Mouse (Mus musculus) megakaryocyte, adult 5-6 weeks (primary cell): Measurements from ENCODE around the gene 4933415A04Rik. TPM values are rescaled to one million over a fixed set of nuclear protein-coding genes. Genes with fewer than 3 reads are reported as not detected.

Experiments
- ATAC-seq: 2 replicates; pipeline ENCODE4 v1.8.0; 2016; ENCODE audit warnings: mild to moderate bottlenecking, inconsistent platforms; ENCODE audit not compliant: poor library complexity, severe bottlenecking
- total RNA-seq, 2 experiments: library from RNA; stranded (forward) in 1 of 2; stranded (reverse) in 1 of 2; fragments of 153-499, 151-499 nt in 1 of 2; fragments of 221-1000, 200-1000 nt in 1 of 2; gene quantifications; 2 replicates each; pipeline versions ENCODE4 v1.2.3 to v1.2.4; 2015 to 2017

4933415A04Rik gene
- not detected in 2 replicates for total RNA-seq (2015)
- not detected in 2 replicates for total RNA-seq (2017)

DNA sequence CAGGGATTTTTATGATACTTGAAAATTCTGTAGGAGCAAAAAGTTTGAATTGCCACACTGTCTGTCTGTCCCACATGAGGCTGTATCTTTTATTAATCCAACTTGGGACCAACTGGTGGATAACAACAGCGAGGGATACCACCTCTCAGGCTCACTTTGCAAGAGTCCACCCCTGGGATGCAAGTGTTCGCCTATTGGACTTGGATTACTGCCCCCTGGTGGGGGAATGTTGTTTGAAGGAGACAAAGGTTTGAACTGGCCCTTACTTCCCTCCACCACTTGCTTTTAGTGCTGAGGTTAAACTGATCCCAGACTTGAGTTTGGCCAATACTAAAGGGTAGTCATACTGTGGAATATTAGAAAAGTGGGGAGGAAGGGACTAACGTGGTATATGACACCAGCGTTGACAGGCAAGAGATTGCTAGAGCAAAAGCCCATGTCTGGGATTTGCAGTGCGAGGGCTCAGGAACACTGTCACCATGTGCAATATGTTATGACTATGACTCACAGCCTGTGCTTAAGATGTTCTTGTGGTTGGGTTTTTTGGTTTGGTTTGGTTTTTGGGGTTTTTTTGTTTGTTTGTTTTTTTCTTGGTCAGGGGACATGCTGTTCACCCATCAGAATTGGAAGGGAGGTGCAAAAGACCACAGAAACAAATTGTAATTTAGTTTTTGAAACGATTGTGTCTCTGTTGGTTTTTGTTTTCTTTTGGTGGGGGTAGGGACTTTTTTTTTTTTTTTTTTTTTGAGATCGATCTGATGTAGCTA, at the start of gene 4933415A04Rik:
Gene 4933415A04Rik, plus strand, starts transcription at position 717 of the 767 bp plus-strand sequence.
- ATAC-seq = peak; percentile 63

DNA sequence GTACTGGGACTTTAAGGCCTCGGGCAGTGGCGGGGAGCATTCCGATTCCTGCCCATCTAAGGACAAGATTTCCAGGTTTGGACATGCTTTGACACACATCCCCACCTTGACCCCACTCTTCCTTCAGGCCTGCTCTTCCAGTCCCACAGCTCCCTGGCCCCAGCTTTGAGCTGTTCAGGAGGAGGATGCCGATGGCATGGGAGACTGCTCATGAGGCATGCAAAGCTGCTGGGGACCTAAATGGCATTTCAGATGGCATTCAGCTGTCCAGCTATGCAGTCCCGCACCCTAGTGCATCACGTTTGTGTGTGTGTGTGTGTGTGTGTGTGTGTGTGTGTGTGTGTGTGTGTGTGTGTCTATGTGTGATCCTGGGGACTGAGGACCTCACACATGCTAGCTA, 49.8 kb upstream of the 4933415A04Rik start:
- no peak for ATAC-seq

DNA sequence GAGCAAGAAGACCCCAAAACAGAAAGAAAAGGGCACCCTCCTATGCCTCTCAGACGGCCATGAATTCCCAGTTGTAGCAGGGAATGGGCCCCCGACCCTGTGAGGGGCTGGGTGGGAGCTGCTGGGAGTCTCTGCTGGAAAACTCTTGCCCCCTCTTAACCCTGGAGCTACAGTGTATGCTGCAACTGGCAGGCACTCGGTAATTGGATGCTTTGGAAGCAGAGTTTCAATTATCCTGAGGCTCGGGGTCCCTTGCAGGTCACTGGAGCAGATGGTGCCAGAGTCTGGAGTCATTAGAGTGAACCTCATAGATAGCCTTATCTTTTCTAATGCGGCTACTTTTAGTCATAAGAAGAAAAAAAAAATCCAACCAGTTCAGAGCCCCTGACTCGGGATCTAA, 47.0 kb upstream of the 4933415A04Rik start:
- no peak for ATAC-seq

DNA sequence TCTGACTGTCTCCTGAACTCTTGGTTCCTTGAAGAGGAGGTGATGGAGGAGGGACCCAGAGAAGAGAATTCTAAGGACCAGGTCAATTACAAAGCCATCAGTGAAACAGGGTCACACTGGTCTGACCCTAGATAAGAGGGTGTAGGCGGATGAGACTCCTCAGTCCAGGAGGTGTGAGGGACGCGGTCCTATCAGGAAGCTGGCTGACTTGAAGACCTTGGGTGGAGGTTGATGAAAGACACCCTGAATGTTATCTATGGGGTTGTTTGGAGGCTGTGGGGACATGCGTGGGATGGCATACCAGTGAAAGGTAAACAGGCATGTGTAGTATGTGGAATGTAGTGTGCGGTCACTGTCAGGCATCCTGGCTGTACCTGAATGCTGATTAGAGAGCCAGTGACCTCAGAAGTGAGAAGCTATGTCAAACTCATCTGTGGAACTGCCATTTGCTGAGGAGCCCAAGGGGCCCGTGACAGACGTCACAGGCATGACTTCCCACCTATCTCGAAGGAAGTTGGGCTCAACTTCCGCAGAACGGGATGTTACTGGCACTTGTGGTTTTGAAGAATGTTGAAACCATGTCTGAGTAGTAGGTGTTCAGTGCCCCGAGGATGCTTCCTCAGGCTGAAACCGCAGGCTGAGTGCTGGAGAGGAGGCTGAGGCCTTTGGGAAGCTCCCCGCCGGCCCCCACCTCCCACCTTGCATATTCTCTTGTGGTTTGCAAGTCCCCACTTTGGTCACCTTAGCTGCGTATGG, 43.0 kb upstream of the 4933415A04Rik start:
- ATAC-seq = peak; percentile 94

DNA sequence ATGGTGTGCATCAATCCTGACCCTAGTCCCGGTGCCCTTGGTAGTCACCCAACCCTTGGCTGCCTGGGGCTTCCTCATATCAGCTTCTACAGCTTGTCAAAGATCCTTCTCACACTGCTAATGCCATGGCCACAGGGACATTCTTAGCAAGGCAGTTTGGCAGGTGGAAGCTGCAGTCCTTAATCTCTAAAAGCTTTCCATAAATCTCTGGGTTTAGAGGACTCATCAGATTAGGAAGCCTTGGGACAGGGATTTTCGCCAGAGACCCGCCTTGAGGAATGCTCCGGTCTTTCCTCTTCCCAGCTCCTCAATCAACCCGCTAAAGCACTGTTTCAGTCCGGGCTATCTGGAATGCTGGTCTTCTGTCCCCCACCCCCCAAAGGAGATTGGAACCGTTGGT, 42.0 kb upstream of the 4933415A04Rik start:
- no peak for ATAC-seq

DNA sequence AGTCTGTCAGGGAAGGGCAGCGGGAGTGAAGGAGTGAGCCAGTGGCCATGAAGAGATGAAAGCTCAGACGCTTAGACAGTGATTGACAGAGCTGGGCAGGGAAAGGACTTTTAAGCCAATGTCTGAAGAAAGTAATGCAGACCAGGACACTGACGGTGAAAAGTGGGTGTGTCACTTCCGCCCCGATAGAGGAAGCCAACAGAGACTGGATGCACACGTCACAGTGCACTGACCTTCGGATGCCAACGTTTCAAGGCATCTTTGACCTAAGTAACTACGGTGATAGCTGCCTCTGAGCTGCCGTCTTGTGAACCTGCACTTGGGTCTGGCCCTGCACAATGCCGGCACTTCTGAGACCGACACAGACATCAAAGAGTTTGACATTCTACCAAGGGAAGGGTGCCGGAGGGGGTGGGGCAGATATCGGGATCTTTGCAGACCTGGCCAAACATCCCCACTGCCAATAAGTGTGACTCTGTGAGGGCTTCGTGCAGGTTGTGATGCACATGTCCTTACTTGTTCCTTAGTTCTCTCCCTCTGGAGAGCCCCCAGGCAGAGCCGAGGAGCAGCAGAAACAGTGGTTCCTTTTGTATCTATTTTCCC, 40.9 kb upstream of the 4933415A04Rik start:
- no peak for ATAC-seq

DNA sequence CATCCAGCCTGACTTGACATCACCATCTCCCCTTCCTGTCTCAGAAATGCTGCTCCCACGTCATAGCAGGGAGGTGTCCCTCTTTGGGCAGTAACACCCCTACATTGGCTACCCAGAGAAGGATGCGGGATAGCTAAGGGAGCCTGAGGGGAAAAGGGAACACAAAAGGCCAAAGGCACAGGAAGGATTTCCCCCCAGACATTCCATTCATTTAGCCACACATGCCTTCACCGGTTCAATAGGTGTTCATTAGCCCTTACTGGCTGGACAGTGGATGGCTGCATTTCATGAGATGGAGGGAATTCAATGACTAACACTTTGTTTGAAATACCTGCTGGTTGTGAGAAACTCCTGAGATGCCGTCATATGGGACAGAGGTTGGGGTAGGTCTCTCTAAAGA, 40.2 kb upstream of the 4933415A04Rik start:
- no peak for ATAC-seq

DNA sequence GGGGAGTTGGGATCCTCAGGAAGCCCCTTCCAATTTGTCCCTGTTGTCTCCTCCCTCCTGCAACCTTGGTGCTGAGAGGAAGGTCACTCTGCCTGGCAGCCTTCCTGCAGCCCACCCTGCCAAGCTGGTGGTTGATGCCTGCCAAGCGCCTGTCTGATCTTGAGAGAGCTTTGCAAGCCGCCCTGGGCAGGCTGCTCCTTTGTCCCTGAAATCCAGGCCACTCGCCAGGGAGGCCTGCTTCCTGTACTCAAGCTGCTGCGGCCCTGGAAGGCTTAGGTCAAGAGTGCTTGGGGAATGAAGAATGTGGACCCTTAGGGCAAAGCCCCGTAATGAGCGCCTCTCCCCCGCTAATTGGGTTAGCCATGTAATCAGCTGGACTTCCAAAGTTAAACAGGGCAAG, 38.7 kb upstream of the 4933415A04Rik start:
- no peak for ATAC-seq

DNA sequence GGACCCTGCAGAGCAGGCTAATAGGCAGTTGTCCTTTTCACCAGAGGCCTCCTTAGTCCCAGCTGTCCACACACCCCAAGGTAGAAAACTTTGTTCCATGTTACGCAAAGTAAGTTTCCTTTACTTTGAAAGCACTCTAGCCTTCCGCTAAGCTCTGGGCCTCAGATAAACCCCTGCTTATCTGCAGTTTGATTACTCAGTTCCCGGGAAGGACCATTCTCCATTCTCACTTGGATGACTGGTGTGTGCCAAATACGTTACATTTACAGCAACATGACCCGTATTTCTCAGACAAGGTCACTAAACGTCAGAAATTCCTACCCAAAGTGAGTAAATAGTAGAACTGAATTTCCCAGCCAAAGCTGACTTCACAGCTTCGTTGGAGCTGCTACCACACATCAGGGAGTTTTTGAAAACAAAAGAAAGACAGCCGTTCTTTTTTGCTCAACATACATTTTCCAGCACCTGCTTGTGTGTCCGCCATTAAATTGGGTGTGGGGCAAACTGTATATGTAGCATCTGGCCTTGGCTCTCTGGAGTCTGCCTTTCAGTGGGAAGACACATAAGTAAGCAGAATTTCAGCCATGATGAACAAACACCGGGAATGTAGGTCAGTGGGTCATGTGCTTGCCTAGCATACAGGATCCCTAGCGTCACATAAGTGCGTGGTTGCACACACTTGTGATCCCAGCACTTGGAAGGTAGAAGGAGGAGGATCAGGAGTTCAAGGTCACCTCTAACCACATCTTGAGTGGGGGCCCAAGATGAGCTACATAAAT, 38.0 kb upstream of the 4933415A04Rik start:
- ATAC-seq = no peak

DNA sequence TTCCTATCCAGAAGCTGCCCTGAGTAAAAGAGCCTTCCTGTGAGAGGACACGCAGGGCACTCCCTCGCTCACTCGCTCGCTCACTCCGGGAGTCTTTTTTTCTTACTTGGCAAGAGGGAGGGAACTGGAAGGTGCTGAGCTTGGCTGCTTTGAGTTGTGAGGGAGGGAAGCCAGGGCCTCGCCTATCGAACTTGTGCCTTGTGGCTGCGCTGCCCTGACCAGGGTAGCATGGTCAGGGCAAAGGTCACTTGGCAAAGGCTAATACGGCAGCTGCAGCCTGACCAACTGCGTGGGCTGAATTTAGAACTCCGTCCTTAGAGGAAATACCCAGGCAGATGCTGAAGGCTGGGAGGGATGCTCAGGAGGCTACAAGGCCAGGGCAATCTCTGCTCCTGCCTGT, 37.1 kb upstream of the 4933415A04Rik start:
- ATAC-seq = no peak

DNA sequence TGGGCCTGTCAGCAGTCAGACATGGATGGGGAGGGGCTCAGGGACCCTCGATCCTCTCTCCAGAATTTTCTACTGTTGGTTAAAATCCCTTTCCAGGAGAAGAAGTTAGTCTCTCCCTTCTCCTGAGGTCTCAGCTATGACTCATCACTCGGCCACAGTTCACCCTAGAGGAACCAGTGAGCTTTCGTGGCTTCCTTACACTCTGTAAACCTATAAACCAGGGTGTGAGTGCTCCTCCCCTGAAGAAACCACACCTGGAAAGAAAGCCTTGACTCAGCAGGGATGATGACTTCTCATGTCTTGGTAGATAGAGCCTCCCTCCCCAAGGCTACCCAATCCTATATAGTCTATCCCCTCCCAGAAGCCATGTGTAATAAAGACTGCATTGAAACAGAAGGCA, 35.1 kb upstream of the 4933415A04Rik start:
- ATAC-seq = no peak

DNA sequence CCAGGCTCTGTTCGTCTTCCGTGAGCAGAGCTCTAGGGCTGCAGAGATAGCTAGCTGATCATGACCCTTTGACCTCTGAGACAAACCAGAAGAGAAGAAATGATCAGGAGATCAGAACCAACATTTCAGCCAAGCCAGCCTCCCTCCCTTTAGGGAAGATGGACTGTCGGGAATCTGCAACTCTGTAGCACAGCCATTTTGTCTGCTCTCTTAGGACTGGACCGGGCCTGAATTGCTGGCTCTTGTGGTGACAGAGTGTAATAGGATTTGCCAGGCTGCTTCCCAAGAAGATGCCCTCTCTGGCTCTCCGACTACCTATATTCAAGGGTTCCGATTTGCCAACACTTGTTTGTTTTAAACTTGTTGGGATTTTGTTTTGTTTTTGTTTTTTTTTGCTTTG, 34.2 kb upstream of the 4933415A04Rik start:
- ATAC-seq = no peak

DNA sequence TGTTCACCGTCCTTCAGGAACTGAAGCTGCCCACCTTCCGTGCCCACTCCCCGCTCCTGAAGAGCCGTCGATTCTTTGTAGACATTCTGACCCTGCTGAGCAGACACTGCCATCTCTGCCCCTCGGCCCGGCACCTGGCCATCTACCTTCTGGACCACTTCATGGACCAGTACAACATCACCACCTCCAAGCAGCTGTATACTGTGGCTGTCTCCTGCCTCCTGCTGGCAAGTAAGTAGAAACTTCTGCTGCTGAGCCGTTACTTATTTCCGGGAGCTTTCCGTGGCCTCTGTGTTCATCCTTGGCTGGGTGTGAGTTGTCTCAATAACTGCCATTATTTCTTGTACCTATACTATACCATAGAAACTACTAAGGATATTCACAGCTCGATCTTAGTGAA, 30.3 kb upstream of the 4933415A04Rik start:
- ATAC-seq = 0 out of 2 replicates have a peak, but pooled peaks have one; percentile 24

DNA sequence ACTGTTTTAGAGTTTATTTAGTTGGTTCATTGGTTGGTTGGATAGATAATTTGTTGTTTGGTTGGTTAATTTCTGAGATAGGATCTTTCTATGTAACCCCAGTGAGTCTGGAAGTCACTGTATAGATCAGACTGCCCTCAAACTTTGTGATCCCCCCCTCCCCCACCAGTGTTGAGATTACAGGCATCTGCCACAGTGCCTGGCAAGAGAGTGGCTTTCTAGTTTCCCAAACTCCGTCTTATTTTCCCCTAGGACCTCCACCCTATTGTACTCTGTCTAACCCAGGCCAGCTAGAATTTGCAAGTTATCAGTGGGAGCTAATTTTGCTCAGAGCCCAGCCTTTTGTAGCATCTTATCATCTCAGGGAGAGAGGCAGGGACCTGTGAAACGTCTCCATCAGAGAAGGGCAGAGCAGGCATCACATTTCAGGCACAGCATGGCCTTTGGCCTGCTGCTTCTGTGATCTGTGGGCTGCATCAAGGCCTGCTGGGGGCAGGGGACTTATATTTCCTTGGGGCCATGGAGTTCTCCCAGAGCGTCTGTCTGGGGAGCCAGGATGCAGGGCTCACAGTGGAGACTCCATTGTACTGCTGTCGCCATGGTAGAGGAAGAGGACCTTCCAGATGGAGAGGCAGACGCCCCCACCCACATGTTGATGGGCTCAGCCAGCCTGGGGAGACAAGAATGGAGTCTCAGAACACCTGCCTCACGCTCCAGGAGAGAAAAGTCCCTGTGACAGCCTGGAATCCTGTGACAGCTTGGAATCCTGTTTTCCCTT, 27.1 kb upstream of the 4933415A04Rik start:
- ATAC-seq = no peak

DNA sequence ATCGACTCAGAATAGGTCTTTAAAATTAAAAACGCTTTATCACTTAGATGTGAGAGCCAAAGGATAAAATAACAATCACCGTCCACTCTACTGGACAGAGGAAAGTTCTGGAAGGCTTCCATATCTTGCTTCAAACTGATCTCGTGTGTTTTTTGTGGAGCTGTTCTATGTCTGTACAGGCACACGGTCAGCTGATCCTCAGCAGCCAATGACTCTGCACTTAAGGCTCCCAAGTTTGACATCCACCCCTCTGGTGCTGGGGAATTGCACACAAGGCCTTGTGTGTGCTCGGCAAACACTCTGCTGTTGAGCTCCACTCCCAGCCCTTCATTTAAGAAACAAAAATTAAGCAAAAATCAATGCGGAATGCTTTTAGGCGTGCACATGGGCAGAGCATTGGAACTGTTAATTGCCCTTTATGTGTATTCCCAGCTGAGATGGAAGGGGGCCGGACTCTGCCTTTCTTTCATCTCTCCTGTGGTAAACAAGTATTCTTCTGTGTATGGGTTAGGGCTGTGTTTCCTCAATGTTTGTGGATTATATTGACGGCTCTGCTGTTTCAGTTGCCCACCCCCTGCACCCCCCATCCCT, 23.1 kb upstream of the 4933415A04Rik start:
- ATAC-seq = no peak

DNA sequence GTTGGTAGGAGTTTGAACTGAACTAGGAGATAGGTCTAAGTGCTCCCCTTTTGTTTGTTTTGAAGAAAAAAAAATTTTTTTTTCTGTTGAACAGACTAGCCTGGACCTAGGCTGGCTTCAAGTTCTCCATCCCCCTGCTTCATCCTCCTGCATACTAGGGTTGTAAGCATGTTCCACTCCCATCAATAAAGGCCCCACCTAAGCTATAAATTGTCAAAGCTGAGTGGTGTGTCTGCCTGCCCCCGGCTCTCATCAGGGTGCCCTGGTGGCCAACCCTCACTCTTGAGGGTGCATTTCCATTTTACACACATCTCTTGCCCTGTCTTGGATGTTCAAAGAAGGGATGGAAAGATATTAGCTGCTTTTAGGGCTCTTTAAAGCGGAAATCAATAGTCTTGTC, 21.4 kb upstream of the 4933415A04Rik start:
- ATAC-seq = no peak

DNA sequence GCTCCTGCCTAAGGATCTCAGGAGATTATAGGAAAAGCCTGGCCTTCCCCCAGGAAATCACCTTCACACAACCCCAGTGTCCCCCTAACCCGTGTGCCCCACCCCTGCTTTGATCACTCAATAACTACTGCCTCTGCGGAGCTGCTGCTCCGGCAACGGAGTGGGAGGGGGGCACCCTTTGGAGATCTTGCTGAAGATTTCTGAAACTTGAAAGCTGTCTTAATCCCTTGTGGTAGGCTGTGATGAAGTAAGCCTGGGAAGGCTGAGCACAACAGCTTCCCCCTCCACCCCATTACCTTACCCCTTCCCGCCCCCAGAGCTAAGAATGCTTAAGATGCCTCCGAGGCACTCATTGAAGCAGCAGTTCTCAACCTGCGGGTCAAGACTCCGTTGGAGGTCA, 21.0 kb upstream of the 4933415A04Rik start:
- ATAC-seq = no peak

DNA sequence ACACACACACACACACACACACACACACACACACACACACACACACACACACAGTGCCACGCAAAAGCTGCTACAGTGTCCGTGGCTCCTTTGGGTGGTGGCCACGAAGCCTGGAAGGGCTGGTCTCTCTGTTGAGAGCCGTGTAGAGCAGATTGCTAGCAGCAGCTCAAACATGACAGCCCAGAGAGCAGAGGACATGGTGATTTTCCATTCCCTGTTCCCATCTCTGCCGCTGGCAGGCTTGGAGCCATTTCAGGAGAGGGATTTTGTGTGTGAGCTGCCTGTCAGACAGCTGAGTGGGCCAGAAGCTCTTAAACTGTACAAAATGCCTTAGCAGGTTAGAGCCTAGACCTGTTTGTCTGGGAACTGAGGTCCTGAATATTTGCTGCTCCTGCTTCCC, 20.1 kb upstream of the 4933415A04Rik start:
- no peak for ATAC-seq

DNA sequence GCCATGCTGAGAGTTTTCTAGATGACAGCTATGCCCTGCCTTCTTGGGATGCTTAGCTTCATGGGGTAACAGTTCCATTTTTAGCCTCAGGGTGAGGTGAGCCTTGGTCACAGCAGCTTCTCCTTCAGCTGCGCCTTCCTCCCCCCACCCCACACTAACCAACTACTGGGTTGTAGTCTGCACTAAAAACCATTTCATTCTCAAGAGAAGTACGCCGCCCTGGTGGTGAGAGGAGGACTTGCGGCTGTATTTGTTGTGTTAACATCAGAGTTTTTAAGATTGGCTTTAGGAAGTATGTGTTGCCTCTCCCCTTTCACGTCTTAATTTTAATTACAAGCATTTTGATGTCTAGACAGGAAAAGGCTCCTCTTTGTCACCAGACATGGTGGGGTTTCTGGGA, 18.6 kb upstream of the 4933415A04Rik start:
- peak; percentile 75 for ATAC-seq

DNA sequence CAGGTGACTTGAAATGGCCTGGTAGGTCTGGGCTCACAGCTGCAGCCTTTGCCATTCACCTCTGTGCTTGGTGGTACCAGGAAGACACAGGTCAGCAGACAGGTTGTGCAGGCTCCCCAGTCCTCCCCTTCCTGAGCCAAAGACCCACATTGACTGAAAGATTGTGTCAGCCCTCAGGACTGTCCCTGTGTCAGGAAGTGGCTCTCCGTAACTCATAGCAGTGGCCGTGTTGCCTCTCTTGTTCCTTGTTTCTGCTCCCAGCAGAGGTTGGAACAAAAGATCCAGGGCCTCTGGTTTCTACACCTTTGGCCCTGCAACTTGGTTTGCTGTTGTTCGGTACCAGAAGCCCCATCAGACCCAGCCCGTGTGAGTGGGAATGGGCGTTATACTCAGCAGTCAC, 17.7 kb upstream of the 4933415A04Rik start:
- ATAC-seq = peak; percentile 26; the same call in 1 of the 2 replicates
